Mouse (Mus musculus): ENCODE measurements around the gene 4921501E09Rik.
"Not testable (repeated sequence)": the region's sequence is repeated elsewhere in the genome, so short reads cannot be mapped to it uniquely, and the experiment has no call there.

4921501E09Rik gene

GRCm38 (mm10) chr17:33067958-33068357, at the start of gene 4921501E09Rik:
4921501E09Rik (minus strand) TSS chr17:33068058.
- no peak for DNase-seq

GRCm38 (mm10) chr17:33097396-33097795, 29.5 kb upstream of the 4921501E09Rik start:
- DNase-seq: no peak

- peak; percentile 91 for DNase-seq
Measured at GRCm38 (mm10) chr17:33092391-33093193, 24.7 kb upstream of the 4921501E09Rik start.

- DNase-seq: peak; percentile 7
Measured at GRCm38 (mm10) chr17:33091630-33092029, 23.8 kb upstream of the 4921501E09Rik start.

- DNase-seq: peak; percentile 96
Measured at GRCm38 (mm10) chr17:33089220-33089949, 21.5 kb upstream of the 4921501E09Rik start, which contains the start of gene Zfp563. Zfp563 (plus strand) TSS chr17:33089310.

GRCm38 (mm10) chr17:33063001-33063400, 4.9 kb downstream of the 4921501E09Rik start:
- no peak for DNase-seq

GRCm38 (mm10) chr17:33058791-33059190, 9.1 kb downstream of the 4921501E09Rik start:
- no peak for DNase-seq

- peak; percentile 86 for DNase-seq
Measured at GRCm38 (mm10) chr17:33032900-33033891, 34.7 kb downstream of the 4921501E09Rik start, which contains the start of gene Zfp763. Zfp763 (minus strand) TSS chr17:33033402.

GRCm38 (mm10) chr17:33032376-33032775, 35.5 kb downstream of the 4921501E09Rik start:
- DNase-seq: no peak

- not testable (repeated sequence) for DNase-seq
Measured at GRCm38 (mm10) chr17:33020434-33020833, 47.4 kb downstream of the 4921501E09Rik start.

Measured in kidney, postnatal 10 days (tissue).